Mouse (Mus musculus) embryo, embryonic 11.5 days (tissue): ENCODE results near the gene Srm.

Source experiments
- DNase-seq: peaks from one replicate; pipeline ENCODE4 v3.0.0-alpha.2; 2012; ENCODE audit warnings: low read depth, low spot score

Srm gene

GRCm38 (mm10) chr4:148633395-148634061, 42.2 kb downstream of the Srm start:
- DNase-seq = no peak

GRCm38 (mm10) chr4:148635309-148635708, 44.0 kb downstream of the Srm start:
- no peak for DNase-seq

GRCm38 (mm10) chr4:148638302-148638701, 47.0 kb downstream of the Srm start:
- DNase-seq = no peak

GRCm38 (mm10) chr4:148639455-148639854, 48.2 kb downstream of the Srm start:
- DNase-seq = no peak

GRCm38 (mm10) chr4:148641121-148641520, 49.8 kb downstream of the Srm start:
- DNase-seq = no peak

- no peak for DNase-seq
Observed at GRCm38 (mm10) chr4:148643291-148644156, 52.2 kb downstream of the Srm start, which contains the start of gene Gm572. Gm572 (plus strand) TSS chr4:148643317.

GRCm38 (mm10) chr4:148644157-148644511, 52.8 kb downstream of the Srm start:
- peak; percentile 60 for DNase-seq
